12 mouse cellular contexts compared by ENCODE assay signal in the genomic region with DNA sequence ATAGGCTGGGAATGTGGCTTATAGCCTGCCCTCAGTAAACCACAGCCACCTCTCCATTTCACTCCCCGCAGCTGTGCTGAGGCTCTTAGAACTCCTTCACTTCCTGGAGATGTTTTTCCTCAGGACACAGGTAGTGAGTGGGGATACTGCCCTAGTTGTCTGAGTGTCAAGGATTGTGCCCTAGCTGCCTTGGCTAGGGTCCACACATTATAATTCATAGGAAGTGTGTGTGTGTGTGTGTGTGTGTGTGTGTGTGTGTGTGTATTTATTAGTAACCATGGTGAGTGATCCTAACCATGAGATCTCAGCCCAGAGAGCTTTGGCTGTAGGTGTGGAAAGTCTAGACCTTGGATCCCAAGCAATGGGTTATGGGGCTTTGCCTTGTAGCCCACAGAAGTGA.
DNase-seq lines count a peak whose midpoint lies in the region; ATAC-seq lines count a peak whose summit lies in the region.
"Had no signal": no experiment of that assay in that cellular context is flagged by ENCODE, and none has a peak within 500 bp of the region (broad histone marks: within the 10 kb centered on the region; RNA-seq: fewer than 3 reads in every experiment).

No protein-coding gene starts in this region.

- no peak for ATAC-seq in heart, embryonic 14.5 days (ENCODE audit: insufficient number of reproducible peaks, insufficient read depth, low FRiP score, low read depth)
- no peak for ATAC-seq in lung, embryonic 16.5 days (ENCODE audit: low read depth)
- no peak for ATAC-seq in heart, embryonic 16.5 days (replicated peaks; ENCODE audit: extremely low read depth, insufficient read depth, low FRiP score)
- ATAC-seq in stomach, embryonic 14.5 days (ENCODE audit: insufficient number of reproducible peaks, insufficient read depth, low FRiP score, low read depth) = no peak

- 80% methylated on average over 1 of the region's 1 CpGs for WGBS in heart, embryonic 14.5 days
- 50% methylated on average over 1 of the region's 1 CpGs for WGBS in lung, embryonic 16.5 days
- WGBS in heart, embryonic 16.5 days = 57% methylated on average over 1 of the region's 1 CpGs
- WGBS in stomach, embryonic 14.5 days = 81% methylated on average over 1 of the region's 1 CpGs

- H3K9me3 ChIP-seq in heart, embryonic 14.5 days (ENCODE audit: control insufficient read depth, low read length) = no peaks in the 10 kb centered on the region
- no peaks in the 10 kb centered on the region for H3K9me3 ChIP-seq in lung, embryonic 16.5 days (ENCODE audit: control insufficient read depth, low read length)
- no peaks in the 10 kb centered on the region for H3K9me3 ChIP-seq in heart, embryonic 16.5 days (replicated peaks; ENCODE audit: control insufficient read depth, low read length)
- H3K9me3 ChIP-seq in stomach, embryonic 14.5 days (ENCODE audit: control insufficient read depth, low read depth, low read length) = no peaks in the 10 kb centered on the region
- H3K9me3 ChIP-seq: forebrain, embryonic 12.5 days had no signal

- H3K27me3 ChIP-seq in heart, embryonic 14.5 days (ENCODE audit: control insufficient read depth, insufficient read depth, low read length) = no peaks in the 10 kb centered on the region
- no peaks in the 10 kb centered on the region for H3K27me3 ChIP-seq in lung, embryonic 16.5 days (ENCODE audit: control insufficient read depth, insufficient read depth, low read depth, low read length)
- no peaks in the 10 kb centered on the region for H3K27me3 ChIP-seq in heart, embryonic 16.5 days (ENCODE audit: control insufficient read depth, insufficient read depth, low read length)
- H3K27me3 ChIP-seq in stomach, embryonic 14.5 days (ENCODE audit: control insufficient read depth, insufficient read depth, low read length) = no peaks in the 10 kb centered on the region
- H3K27me3 ChIP-seq: forebrain, embryonic 12.5 days had no signal

- H3K4me3 ChIP-seq in heart, embryonic 14.5 days (ENCODE audit: control insufficient read depth in 1 of 2, insufficient read depth in 1 of 2, low read depth in 1 of 2, low read length in 2 of 2) = no peak overlapping the region
- H3K4me3 ChIP-seq in lung, embryonic 16.5 days (ENCODE audit: low read length) = no peak overlapping the region
- H3K4me3 ChIP-seq in heart, embryonic 16.5 days (ENCODE audit: low read length) = no peak overlapping the region
- no peak overlapping the region for H3K4me3 ChIP-seq in stomach, embryonic 14.5 days (ENCODE audit: low read depth, low read length)
- H3K4me3 ChIP-seq: forebrain, embryonic 12.5 days had no signal

- peaks cover 20 to 24% of the 10 kb centered on the region in 2 experiments for H3K4me1 ChIP-seq in heart, embryonic 14.5 days (ENCODE audit: control insufficient read depth in 2 of 2, insufficient read depth in 2 of 2, low read length in 2 of 2)
- peaks cover 12% of the 10 kb centered on the region for H3K4me1 ChIP-seq in lung, embryonic 16.5 days (replicated peaks; ENCODE audit: control insufficient read depth, insufficient read depth, low read length)
- peaks cover 13% of the 10 kb centered on the region for H3K4me1 ChIP-seq in heart, embryonic 16.5 days (ENCODE audit: control insufficient read depth, insufficient read depth, low read length)
- peaks cover 8% of the 10 kb centered on the region; the same call in 1 of the 2 replicates for H3K4me1 ChIP-seq in stomach, embryonic 14.5 days (ENCODE audit: control insufficient read depth, insufficient read depth, low read length)

- peak overlapping the region; percentile 80 to 90 for H3K27ac ChIP-seq in heart, embryonic 14.5 days (replicated peaks in 1 of 2; ENCODE audit: control insufficient read depth in 1 of 2, insufficient read depth in 1 of 2, low read depth in 2 of 2, low read length in 2 of 2)
- peak overlapping the region; percentile 72 for H3K27ac ChIP-seq in lung, embryonic 16.5 days (ENCODE audit: low read length)
- H3K27ac ChIP-seq in heart, embryonic 16.5 days (ENCODE audit: low read length) = peak overlapping the region; percentile 87
- peak overlapping the region; percentile 69; the same call in 1 of the 2 replicates for H3K27ac ChIP-seq in stomach, embryonic 14.5 days (ENCODE audit: low read length)
- H3K27ac ChIP-seq: forebrain, embryonic 12.5 days had no signal

- no peak overlapping the region for H3K9ac ChIP-seq in heart, embryonic 14.5 days (ENCODE audit: low read length)
- no peak overlapping the region for H3K9ac ChIP-seq in lung, embryonic 16.5 days (ENCODE audit: low read length)
- no peak overlapping the region for H3K9ac ChIP-seq in heart, embryonic 16.5 days (ENCODE audit: low read length)
- no peak overlapping the region for H3K9ac ChIP-seq in stomach, embryonic 14.5 days (replicated peaks; ENCODE audit: low read depth, low read length)
- H3K9ac ChIP-seq: forebrain, embryonic 12.5 days had no signal

- no peaks in the 10 kb centered on the region for H3K36me3 ChIP-seq in heart, embryonic 14.5 days (ENCODE audit: control insufficient read depth, insufficient read depth, low read length)
- H3K36me3 ChIP-seq in lung, embryonic 16.5 days (ENCODE audit: control insufficient read depth, insufficient read depth, low read length) = no peaks in the 10 kb centered on the region
- no peaks in the 10 kb centered on the region for H3K36me3 ChIP-seq in heart, embryonic 16.5 days (ENCODE audit: control insufficient read depth, insufficient read depth)
- H3K36me3 ChIP-seq in stomach, embryonic 14.5 days (ENCODE audit: control insufficient read depth, insufficient read depth, low read length) = no peaks in the 10 kb centered on the region
- H3K36me3 ChIP-seq: forebrain, embryonic 12.5 days had no signal

- no peak for DNase-seq in heart, postnatal 4 days
- DNase-seq in lung, adult 18-20 months = no peak
- DNase-seq in Muller cell, postnatal 12 days (ENCODE audit: inconsistent ontology term) = no peak
- no peak for DNase-seq in layer of hippocampus, postnatal 14 days (ENCODE audit: low spot score in 2 of 2)
- DNase-seq: cerebellum, adult 11-12 months; midbrain, embryonic 14.5 days; right cerebral cortex, postnatal 25 days had no signal

- no peak overlapping the region for H3K4me2 ChIP-seq in heart, embryonic 14.5 days (ENCODE audit: low read length)
- H3K4me2 ChIP-seq in lung, embryonic 16.5 days (ENCODE audit: low read depth, low read length) = no peak overlapping the region
- H3K4me2 ChIP-seq in heart, embryonic 16.5 days (ENCODE audit: low read depth, low read length) = no peak overlapping the region
- H3K4me2 ChIP-seq in stomach, embryonic 14.5 days (replicated peaks; ENCODE audit: low read depth, low read length) = no peak overlapping the region
- H3K4me2 ChIP-seq: forebrain, embryonic 12.5 days had no signal
